Mouse (Mus musculus) liver, embryonic 12.5 days (tissue): ENCODE results near the gene Abcb9. TPM values are rescaled to one million over a fixed set of nuclear protein-coding genes. Genes with fewer than 3 reads are reported as not detected.
A peak's percentile ranks its signal among the peaks of the same experiment; 100 is the strongest.

ENCODE experiments used
- ATAC-seq: fragments of 200-750 bp; cut with Nextera tagmentation; 2 replicates; pipeline ENCODE4 v1.8.0; 2017; ENCODE audit warnings: moderate number of reproducible peaks, mild to moderate bottlenecking, moderate library complexity
- H3K27ac ChIP-seq: fragments of 300-500 bp; sonication (generic); 2 replicates; pipeline ENCODE4 v1.5.1; 2016; ENCODE audit warnings: mild to moderate bottlenecking
- H3K27me3 ChIP-seq: fragments of 300-500 bp; sonication (generic); replicated peaks from 2 replicates; pipeline ENCODE4 v1.6.1; 2016; ENCODE audit warnings: mild to moderate bottlenecking, moderate library complexity
- H3K36me3 ChIP-seq: fragments of 300-500 bp; sonication (generic); 2 replicates; pipeline ENCODE4 v1.6.1; 2016; ENCODE audit warnings: mild to moderate bottlenecking, moderate library complexity
- H3K4me1 ChIP-seq: fragments of 300-500 bp; sonication (generic); 2 replicates; pipeline ENCODE4 v1.6.1; 2016
- H3K4me2 ChIP-seq: fragments of 300-500 bp; sonication (generic); 2 replicates; pipeline ENCODE4 v1.6.1; 2016; ENCODE audit warnings: mild to moderate bottlenecking, moderate library complexity
- H3K4me3 ChIP-seq: fragments of 300-500 bp; sonication (generic); 2 replicates; pipeline ENCODE4 v1.5.1; 2016; ENCODE audit warnings: mild to moderate bottlenecking, moderate library complexity
- H3K9ac ChIP-seq: fragments of 300-500 bp; sonication (generic); 2 replicates; pipeline ENCODE4 v1.6.1; 2016; ENCODE audit warnings: mild to moderate bottlenecking, moderate library complexity
- H3K9me3 ChIP-seq: fragments of 300-500 bp; sonication (generic); replicated peaks from 2 replicates; pipeline ENCODE4 v1.6.1; 2016; ENCODE audit warnings: mild to moderate bottlenecking, moderate library complexity
- WGBS: fragments of 180-500 bp; shearing (Covaris S2); methylation state at CpG from one replicate; pipeline ENCODE4 v1.1.7; 2016; ENCODE audit not compliant: insufficient replicate concordance; 5-methylcytosine and 5-hydroxymethylcytosine counted together
- polyA plus RNA-seq: library from polyadenylated mRNA; unstranded; fragments of >200 nt; fragmentation: Nextera tagmentation; extraction: Ambion mirVana; gene quantifications from 2 replicates; pipeline ENCODE4 v1.2.1, GENCODE M21; 2016

The Abcb9 gene
- polyA plus RNA-seq, 1 experiment from 2014 or later: 5.0 TPM

- peak overlapping the region; percentile 36; the same call in 1 of the 2 replicates for H3K27ac ChIP-seq
- no peak overlapping the region for H3K4me2 ChIP-seq
- WGBS: 59% methylated on average over 11 of the region's 11 CpGs
- H3K4me1 ChIP-seq: peaks cover 99% of the 10 kb centered on the region
- no peaks in the 10 kb centered on the region for H3K27me3 ChIP-seq
- no peak overlapping the region for H3K9ac ChIP-seq
- no peak for ATAC-seq
- no peak overlapping the region for H3K4me3 ChIP-seq
- H3K36me3 ChIP-seq: peaks cover 15% of the 10 kb centered on the region
- no peaks in the 10 kb centered on the region for H3K9me3 ChIP-seq
These were observed 80.8 kb downstream of the Abcb9 start for GRCm38 (mm10) chr5:124014791-124015251.

GRCm38 (mm10) chr5:124014180-124014579 lies 81.4 kb downstream of the Abcb9 start:
- no peak for ATAC-seq
- no peak overlapping the region for H3K4me3 ChIP-seq
- WGBS: 88% methylated on average over 3 of the region's 3 CpGs

GRCm38 (mm10) chr5:124013747-124014146 lies 81.9 kb downstream of the Abcb9 start:
- no peak for ATAC-seq
- peaks cover 95% of the 10 kb centered on the region for H3K4me1 ChIP-seq
- no peak overlapping the region for H3K4me3 ChIP-seq
- H3K27ac ChIP-seq: no peak overlapping the region
- peaks cover 25% of the 10 kb centered on the region for H3K36me3 ChIP-seq
- no peaks in the 10 kb centered on the region for H3K9me3 ChIP-seq
- WGBS: 61% methylated on average over 16 of the region's 16 CpGs
- H3K4me2 ChIP-seq: no peak overlapping the region
- no peaks in the 10 kb centered on the region for H3K27me3 ChIP-seq
- H3K9ac ChIP-seq: no peak overlapping the region

More at GRCm38 (mm10) chr5:124014180-124014579, 81.4 kb downstream of the Abcb9 start:
- no peak overlapping the region for H3K27ac ChIP-seq
- H3K4me2 ChIP-seq: no peak overlapping the region
- H3K4me1 ChIP-seq: peaks cover 99% of the 10 kb centered on the region
- H3K36me3 ChIP-seq: peaks cover 21% of the 10 kb centered on the region
- H3K9me3 ChIP-seq: no peaks in the 10 kb centered on the region
- H3K27me3 ChIP-seq: no peaks in the 10 kb centered on the region
- no peak overlapping the region for H3K9ac ChIP-seq

- H3K4me1 ChIP-seq: peaks cover 86% of the 10 kb centered on the region
- peaks cover 32% of the 10 kb centered on the region for H3K36me3 ChIP-seq
- no peaks in the 10 kb centered on the region for H3K27me3 ChIP-seq
- no peak overlapping the region for H3K9ac ChIP-seq
- H3K4me3 ChIP-seq: no peak overlapping the region
- H3K27ac ChIP-seq: peak overlapping the region; percentile 85
- H3K9me3 ChIP-seq: no peaks in the 10 kb centered on the region
- peak overlapping the region; percentile 11; the same call in 1 of the 2 replicates for H3K4me2 ChIP-seq
- WGBS: 31% methylated on average over 10 of the region's 10 CpGs
- ATAC-seq: no peak
These were observed 82.7 kb downstream of the Abcb9 start for GRCm38 (mm10) chr5:124012885-124013284.

- WGBS: 28% methylated on average over 8 of the region's 8 CpGs
- H3K27ac ChIP-seq: peak overlapping the region; percentile 85
- H3K4me1 ChIP-seq: peaks cover 76% of the 10 kb centered on the region
- no peaks in the 10 kb centered on the region for H3K27me3 ChIP-seq
- ATAC-seq: no peak
- no peak overlapping the region for H3K4me3 ChIP-seq
- H3K9ac ChIP-seq: peak overlapping the region; percentile 45
- no peaks in the 10 kb centered on the region for H3K9me3 ChIP-seq
- H3K36me3 ChIP-seq: peaks cover 39% of the 10 kb centered on the region
- H3K4me2 ChIP-seq: peak overlapping the region; percentile 67
These were observed 83.7 kb downstream of the Abcb9 start for GRCm38 (mm10) chr5:124011927-124012326.

Other genes with a start within 250 kb of the Abcb9 start
- gene Hcar2, start 230.3 kb downstream of the Abcb9 start, polyA plus RNA-seq: 0.17 and 0.18 TPM in 2 replicates
- gene Hcar1, start 215.8 kb downstream of the Abcb9 start, polyA plus RNA-seq: 0.20 and 0.27 TPM in 2 replicates
- gene Denr, start 188.6 kb downstream of the Abcb9 start, polyA plus RNA-seq: 97.4 and 98.3 TPM in 2 replicates
- gene Gm43518, start 168.4 kb downstream of the Abcb9 start, polyA plus RNA-seq: 1.7 and 2.2 TPM in 2 replicates
- 3.4 and 5.0 TPM in 2 replicates for gene Ccdc62, start 165.1 kb downstream of the Abcb9 start, polyA plus RNA-seq
- gene Hip1r, start 122.2 kb downstream of the Abcb9 start, polyA plus RNA-seq: 15.2 and 16.7 TPM in 2 replicates
- 20.9 and 21.8 TPM in 2 replicates for gene Vps37b, start 63.5 kb downstream of the Abcb9 start, polyA plus RNA-seq
- gene Ogfod2, start 16.5 kb upstream of the Abcb9 start, polyA plus RNA-seq: 19.1 and 20.2 TPM in 2 replicates
- 94.1 and 100 TPM in 2 replicates for gene Arl6ip4, start 20.3 kb upstream of the Abcb9 start, polyA plus RNA-seq
- gene Pitpnm2, start 154.0 kb upstream of the Abcb9 start, polyA plus RNA-seq: 2.5 and 3.7 TPM in 2 replicates
- gene Mphosph9, start 232.2 kb upstream of the Abcb9 start, polyA plus RNA-seq: 8.5 and 8.7 TPM in 2 replicates
- 10.2 and 10.5 TPM in 2 replicates for gene 2810006K23Rik, start 232.3 kb upstream of the Abcb9 start, polyA plus RNA-seq